Mouse (Mus musculus) forebrain, embryonic 13.5 days (tissue): Measurements from ENCODE around the gene Actb. TPM values are rescaled to one million over a fixed set of nuclear protein-coding genes. Genes with fewer than 3 reads are reported as not detected.

Source experiments
- ATAC-seq: fragments of 200-750 bp; cut with Nextera tagmentation; 2 replicates; pipeline ENCODE4 v1.8.0; 2017
- H3K27ac ChIP-seq: fragments of 300-500 bp; sonication (generic); 2 replicates; pipeline ENCODE4 v1.5.1; 2015; ENCODE audit warnings: inconsistent platforms, mild to moderate bottlenecking, moderate library complexity
- H3K27me3 ChIP-seq: fragments of 300-500 bp; sonication (generic); 2 replicates; pipeline ENCODE4 v1.6.1; 2015; ENCODE audit warnings: mild to moderate bottlenecking, inconsistent platforms
- H3K36me3 ChIP-seq: fragments of 300-500 bp; sonication (generic); 2 replicates; pipeline ENCODE4 v1.6.1; 2015; ENCODE audit warnings: mild to moderate bottlenecking, inconsistent platforms; ENCODE audit not compliant: poor library complexity, severe bottlenecking
- H3K4me1 ChIP-seq: fragments of 300-500 bp; sonication (generic); 2 replicates; pipeline ENCODE4 v1.6.1; 2015; ENCODE audit warnings: inconsistent platforms
- H3K4me2 ChIP-seq: fragments of 300-500 bp; sonication (generic); 2 replicates; pipeline ENCODE4 v1.6.1; 2015; ENCODE audit warnings: inconsistent platforms, mild to moderate bottlenecking, moderate library complexity
- H3K4me3 ChIP-seq: fragments of 300-500 bp; sonication (generic); 2 replicates; pipeline ENCODE4 v1.5.1; 2015; ENCODE audit warnings: mild to moderate bottlenecking, inconsistent platforms
- H3K9ac ChIP-seq: fragments of 300-500 bp; sonication (generic); 2 replicates; pipeline ENCODE4 v1.6.1; 2015; ENCODE audit warnings: mild to moderate bottlenecking, inconsistent platforms
- H3K9me3 ChIP-seq: fragments of 300-500 bp; sonication (generic); replicated peaks from 2 replicates; pipeline ENCODE4 v1.6.1; 2016; ENCODE audit warnings: inconsistent platforms
- WGBS: fragments of 180-500 bp; shearing (Covaris S2); methylation state at CpG from one replicate; pipeline ENCODE4 v1.1.7; 2015; 5-methylcytosine and 5-hydroxymethylcytosine counted together
- polyA plus RNA-seq: library from polyadenylated mRNA; unstranded; fragments of >200 nt; fragmentation: Nextera tagmentation; extraction: Ambion mirVana; gene quantifications from 2 replicates; pipeline ENCODE4 v1.2.1, GENCODE M21; 2015

Gene Actb
- polyA plus RNA-seq, 1 experiment from 2014 or later, result 18,325 TPM

DNA sequence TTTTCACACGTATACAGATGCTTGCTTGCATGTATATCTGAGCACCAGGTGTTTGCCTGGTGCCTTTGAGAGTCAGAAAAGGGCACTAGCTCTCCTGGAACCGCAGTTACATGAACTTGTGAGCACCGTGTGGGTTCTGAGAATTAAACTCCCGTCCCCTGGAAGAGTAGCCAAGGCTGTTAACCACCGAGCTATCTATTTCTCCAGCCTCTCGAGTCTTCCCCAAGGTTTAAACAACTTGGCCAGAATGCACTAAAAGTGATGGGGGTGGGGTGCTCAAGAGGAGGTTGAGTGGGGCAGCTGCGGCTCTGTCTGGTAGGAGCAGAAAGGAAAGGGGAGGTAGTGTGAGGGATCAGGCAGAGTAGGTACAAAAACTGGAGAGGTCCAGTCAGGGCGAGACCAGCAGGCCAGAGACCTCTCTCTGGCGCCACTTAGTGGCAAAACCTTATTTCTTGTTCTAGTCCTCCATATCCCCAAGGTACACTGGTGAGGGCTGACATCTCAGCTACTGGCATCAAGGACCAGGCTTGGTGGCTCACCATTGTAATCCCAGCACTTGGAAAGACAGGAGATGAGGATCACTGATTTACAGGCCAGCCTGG, 25.6 kb upstream of the Actb start:
- no peak overlapping the region for H3K4me2 ChIP-seq
- WGBS, result 23% methylated on average over 9 of the region's 9 CpGs
- H3K4me1 ChIP-seq, result peaks cover 16% of the 10 kb centered on the region
- H3K36me3 ChIP-seq, result no peaks in the 10 kb centered on the region
- ATAC-seq, result peak; percentile 32; the same call in 1 of the 2 replicates
- no peaks in the 10 kb centered on the region for H3K9me3 ChIP-seq
- H3K27ac ChIP-seq, result no peak overlapping the region
- no peak overlapping the region for H3K4me3 ChIP-seq
- H3K9ac ChIP-seq, result no peak overlapping the region
- H3K27me3 ChIP-seq, result peaks cover 12% of the 10 kb centered on the region; the same call in 1 of the 2 replicates

DNA sequence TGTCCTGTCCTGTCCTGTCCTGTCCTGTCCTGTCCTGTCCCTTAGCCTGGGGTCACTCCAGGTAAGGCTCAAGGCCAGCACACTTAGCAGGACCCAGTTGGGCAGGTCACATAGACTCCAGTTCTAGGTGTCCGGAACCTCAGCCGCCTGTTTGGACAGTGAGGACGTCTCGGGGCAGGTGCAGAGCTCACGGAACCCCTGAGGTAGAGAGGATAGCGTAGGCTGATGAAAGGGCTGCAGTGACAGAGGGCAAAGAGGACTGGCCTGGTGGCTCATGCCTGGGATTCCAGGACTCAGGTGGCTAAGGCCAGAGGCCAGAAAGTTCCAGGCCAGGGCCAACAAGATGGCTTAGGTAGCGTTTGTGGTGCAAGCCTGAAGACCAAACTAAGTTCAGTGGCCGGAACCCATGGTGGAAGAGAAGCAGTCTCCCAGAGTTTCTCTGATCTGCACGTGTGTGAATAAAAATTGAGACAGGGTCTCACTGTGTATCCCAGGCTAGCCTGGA, 24.7 kb upstream of the Actb start:
- peaks cover 21% of the 10 kb centered on the region for H3K4me1 ChIP-seq
- no peak for ATAC-seq
- no peak overlapping the region for H3K27ac ChIP-seq
- H3K9me3 ChIP-seq, result no peaks in the 10 kb centered on the region
- 86% methylated on average over 9 of the region's 9 CpGs for WGBS
- H3K4me2 ChIP-seq, result no peak overlapping the region
- peaks cover 12% of the 10 kb centered on the region; the same call in 1 of the 2 replicates for H3K27me3 ChIP-seq
- no peak overlapping the region for H3K4me3 ChIP-seq
- H3K9ac ChIP-seq, result no peak overlapping the region
- H3K36me3 ChIP-seq, result no peaks in the 10 kb centered on the region

DNA sequence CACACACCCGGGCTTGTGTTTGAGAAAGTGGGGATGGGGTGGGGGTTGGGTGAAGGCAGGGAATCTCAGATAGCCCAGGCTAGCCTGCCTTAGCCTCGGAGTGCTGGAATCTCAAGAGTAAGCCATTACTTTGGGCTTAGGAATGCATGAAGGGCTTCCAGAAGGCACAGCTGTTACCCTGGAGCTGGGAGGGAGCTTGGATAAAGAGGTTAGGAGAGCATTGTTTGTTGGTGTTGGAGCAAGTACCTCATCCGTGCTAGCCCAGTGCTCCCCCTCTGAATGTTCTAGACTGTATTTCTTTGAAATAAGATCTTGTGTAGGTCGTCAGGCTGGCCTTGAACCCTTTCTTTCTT, 22.8 kb upstream of the Actb start:
- H3K4me3 ChIP-seq, result peak overlapping the region; percentile 30
- WGBS, result 11% methylated on average over 4 of the region's 4 CpGs
- H3K9me3 ChIP-seq, result no peaks in the 10 kb centered on the region
- no peak overlapping the region for H3K27ac ChIP-seq
- H3K4me2 ChIP-seq, result peak overlapping the region; percentile 55
- peak overlapping the region; percentile 37 for H3K9ac ChIP-seq
- H3K4me1 ChIP-seq, result peaks cover 17% of the 10 kb centered on the region; the same call in 1 of the 2 replicates
- ATAC-seq, result no peak
- H3K36me3 ChIP-seq, result no peaks in the 10 kb centered on the region
- peaks cover 12% of the 10 kb centered on the region; the same call in 1 of the 2 replicates for H3K27me3 ChIP-seq

DNA sequence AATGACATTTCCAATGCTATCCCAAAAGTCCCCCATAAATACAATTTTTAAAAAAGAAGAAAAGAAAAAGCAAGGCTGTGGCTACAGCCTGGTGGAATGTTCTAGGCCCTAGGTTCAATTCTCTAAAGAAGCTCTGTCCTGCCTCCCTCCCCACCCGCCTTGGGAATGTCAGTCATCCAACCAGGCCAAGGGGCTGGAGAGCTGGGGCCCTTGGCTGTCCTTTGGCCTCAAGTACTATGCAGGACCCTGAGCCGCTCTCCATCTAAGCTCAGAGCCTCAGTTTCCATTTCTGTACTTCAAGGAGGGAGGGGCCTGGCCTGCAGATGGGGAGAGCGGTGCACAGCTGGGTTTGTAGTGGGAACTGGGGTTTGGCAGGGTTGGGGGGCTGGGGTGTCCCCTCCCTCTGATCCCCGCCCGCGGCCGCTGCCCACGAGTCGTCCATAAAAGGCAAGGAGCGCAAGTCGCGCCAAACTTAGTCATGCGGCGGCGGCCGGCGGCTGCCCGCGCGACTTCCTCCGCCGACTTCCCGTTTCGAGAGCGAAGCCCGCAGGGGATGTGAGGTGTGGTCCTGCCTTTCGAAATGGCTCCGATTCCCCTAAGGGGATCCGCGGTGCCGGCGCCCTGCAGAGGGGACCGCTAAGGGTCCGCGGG, 22.3 kb upstream of the Actb start:
- no peaks in the 10 kb centered on the region for H3K9me3 ChIP-seq
- H3K36me3 ChIP-seq, result no peaks in the 10 kb centered on the region
- peak; percentile 28; the same call in 1 of the 2 replicates for ATAC-seq
- H3K9ac ChIP-seq, result peak overlapping the region; percentile 37
- peaks cover 12% of the 10 kb centered on the region; the same call in 1 of the 2 replicates for H3K27me3 ChIP-seq
- WGBS, result 4% methylated on average over 35 of the region's 35 CpGs
- no peak overlapping the region for H3K27ac ChIP-seq
- H3K4me2 ChIP-seq, result peak overlapping the region; percentile 55
- peak overlapping the region; percentile 30 for H3K4me3 ChIP-seq
- peaks cover 17% of the 10 kb centered on the region; the same call in 1 of the 2 replicates for H3K4me1 ChIP-seq

DNA sequence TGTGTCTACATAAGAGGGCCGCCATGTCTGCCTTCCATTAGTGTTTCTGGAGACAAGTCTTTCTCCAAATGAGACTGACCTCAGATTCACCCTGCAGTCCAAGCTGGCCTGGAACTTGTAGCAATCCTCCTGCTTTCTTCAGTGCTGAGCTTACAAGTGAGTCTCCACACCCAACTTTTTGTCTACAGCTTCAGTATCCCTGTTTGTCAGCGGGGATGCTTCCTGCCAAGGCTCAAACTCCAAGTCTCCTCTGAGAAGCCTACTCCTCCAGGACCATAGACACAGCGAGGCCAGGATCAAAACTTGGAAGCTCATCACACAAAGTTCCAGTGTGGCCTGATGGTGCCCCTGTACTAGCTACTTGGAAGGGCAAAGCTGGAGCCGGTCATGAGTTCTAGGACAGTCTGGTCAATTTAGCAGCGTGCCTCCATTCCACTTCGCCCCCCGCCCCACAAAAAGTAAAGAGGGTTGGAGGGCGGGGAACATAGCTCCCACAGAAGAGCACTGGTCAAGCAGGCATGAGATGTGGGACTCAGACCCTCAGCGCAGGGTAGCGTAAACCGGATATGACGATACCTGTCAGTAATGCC, 20.9 kb upstream of the Actb start:
- no peaks in the 10 kb centered on the region for H3K9me3 ChIP-seq
- H3K36me3 ChIP-seq, result no peaks in the 10 kb centered on the region
- peaks cover 12% of the 10 kb centered on the region; the same call in 1 of the 2 replicates for H3K27me3 ChIP-seq
- H3K27ac ChIP-seq, result no peak overlapping the region
- 94% methylated on average over 12 of the region's 12 CpGs for WGBS
- H3K4me2 ChIP-seq, result no peak overlapping the region
- ATAC-seq, result no peak
- no peak overlapping the region for H3K9ac ChIP-seq
- H3K4me3 ChIP-seq, result no peak overlapping the region
- H3K4me1 ChIP-seq, result peaks cover 17% of the 10 kb centered on the region; the same call in 1 of the 2 replicates

DNA sequence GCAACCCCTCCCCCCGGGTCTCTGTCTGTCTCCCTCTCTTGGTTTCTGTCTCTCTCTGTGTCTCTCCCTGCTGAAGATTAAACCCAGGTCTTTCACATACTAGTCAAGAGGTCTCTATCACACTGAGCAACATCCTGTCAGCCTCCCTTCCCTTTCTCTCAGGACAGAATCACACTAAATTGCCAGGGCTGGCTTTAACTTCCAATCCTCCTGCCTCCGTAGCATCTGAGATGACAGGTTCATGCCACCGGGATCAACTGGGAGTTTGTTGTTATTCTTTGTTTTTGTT, 20.3 kb upstream of the Actb start:
- peaks cover 12% of the 10 kb centered on the region; the same call in 1 of the 2 replicates for H3K27me3 ChIP-seq
- no peak overlapping the region for H3K4me2 ChIP-seq
- H3K9me3 ChIP-seq, result no peaks in the 10 kb centered on the region
- H3K36me3 ChIP-seq, result no peaks in the 10 kb centered on the region
- no peak overlapping the region for H3K27ac ChIP-seq
- no peak for ATAC-seq
- H3K4me3 ChIP-seq, result no peak overlapping the region
- 52% methylated on average over 3 of the region's 3 CpGs for WGBS
- H3K4me1 ChIP-seq, result peaks cover 11% of the 10 kb centered on the region; the same call in 1 of the 2 replicates
- no peak overlapping the region for H3K9ac ChIP-seq

DNA sequence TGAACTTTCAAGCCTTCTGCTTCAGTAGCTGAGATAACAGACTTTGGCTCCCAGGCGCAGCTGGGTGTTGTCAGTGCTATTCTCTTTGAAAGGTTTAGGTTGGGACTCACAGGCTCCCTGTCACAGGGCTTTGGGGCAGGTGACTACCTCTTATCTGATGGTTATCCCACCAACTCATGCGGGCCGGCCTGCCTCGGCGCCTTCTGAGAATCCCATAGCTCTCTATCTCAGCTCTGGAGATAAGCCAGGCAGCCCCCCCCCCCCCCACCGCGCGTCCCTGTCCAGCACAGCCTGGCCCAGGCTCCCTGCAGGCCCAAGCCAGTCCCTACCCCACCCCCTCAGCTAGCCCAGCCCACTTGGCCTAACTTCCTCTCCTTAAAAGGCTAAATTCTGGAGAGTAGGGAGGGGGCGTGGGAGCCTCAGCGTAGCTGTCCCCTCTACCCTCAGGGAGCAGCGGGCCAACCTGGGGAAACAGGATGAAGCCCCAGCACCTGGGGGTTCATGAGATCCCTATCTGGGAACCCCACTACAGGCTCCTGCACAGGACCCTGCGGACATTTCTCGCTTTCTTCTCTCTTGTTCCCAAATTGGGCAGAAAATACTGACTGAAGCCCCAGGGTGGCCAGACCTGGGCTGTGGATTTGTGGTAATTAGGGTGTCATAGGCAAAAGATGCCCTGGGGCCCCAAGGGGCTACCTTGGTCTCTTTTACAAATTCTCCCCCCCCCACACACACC, 19.8 kb upstream of the Actb start:
- H3K27ac ChIP-seq, result no peak overlapping the region
- 13% methylated on average over 13 of the region's 13 CpGs for WGBS

DNA sequence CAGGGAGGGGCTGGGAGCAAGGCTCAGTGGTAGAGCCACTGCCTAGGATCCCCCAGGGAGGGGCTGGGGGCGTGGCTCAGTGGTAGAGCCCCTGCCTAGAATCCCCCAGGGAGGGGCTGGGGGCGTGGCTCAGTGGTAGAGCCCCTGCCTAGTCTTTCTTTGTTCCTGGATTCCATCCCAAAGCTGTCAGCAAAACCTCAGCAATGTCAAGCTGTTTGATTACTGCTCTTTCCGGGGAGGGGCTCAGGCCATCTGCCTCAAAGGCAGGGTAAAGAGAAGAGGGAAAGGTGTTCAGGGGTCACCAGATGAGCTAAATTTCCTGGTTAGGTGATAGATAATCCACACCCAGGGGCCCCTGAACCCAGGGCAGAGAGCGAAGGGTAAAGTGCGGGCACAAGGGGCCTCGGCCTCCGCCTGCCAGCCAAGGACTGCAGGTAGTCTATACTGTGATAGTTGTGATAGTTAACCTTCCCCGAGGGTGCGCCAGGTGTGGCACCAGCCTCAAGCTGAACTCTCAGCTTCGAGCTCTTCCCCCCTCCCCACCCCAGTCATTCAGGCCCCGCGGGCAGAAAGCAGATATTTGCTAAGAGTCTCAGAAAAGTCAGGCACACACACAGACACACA, 17.9 kb upstream of the Actb start:
- Histone ChIP-seq H3K4me3 (no peak overlapping the region), H3K9me3 (no peaks in the 10 kb centered on the region), H3K4me2 (no peak overlapping the region), H3K4me1 (peaks cover 11% of the 10 kb centered on the region; the same call in 1 of the 2 replicates), H3K9ac (no peak overlapping the region), H3K27ac (no peak overlapping the region), H3K27me3 (peaks cover 9% of the 10 kb centered on the region; the same call in 1 of the 2 replicates), H3K36me3 (no peaks in the 10 kb centered on the region)
- WGBS, result 76% methylated on average over 12 of the region's 12 CpGs
- no peak for ATAC-seq

More for the DNA sequence above, 19.8 kb upstream of the Actb start:
- Histone ChIP-seq H3K4me2 (no peak overlapping the region), H3K9me3 (no peaks in the 10 kb centered on the region), H3K4me3 (no peak overlapping the region), H3K27me3 (peaks cover 12% of the 10 kb centered on the region; the same call in 1 of the 2 replicates), H3K36me3 (no peaks in the 10 kb centered on the region), H3K9ac (no peak overlapping the region; the same call in 1 of the 2 replicates), H3K4me1 (peaks cover 11% of the 10 kb centered on the region; the same call in 1 of the 2 replicates)
- ATAC-seq, result peak; percentile 48; the same call in 1 of the 2 replicates

DNA sequence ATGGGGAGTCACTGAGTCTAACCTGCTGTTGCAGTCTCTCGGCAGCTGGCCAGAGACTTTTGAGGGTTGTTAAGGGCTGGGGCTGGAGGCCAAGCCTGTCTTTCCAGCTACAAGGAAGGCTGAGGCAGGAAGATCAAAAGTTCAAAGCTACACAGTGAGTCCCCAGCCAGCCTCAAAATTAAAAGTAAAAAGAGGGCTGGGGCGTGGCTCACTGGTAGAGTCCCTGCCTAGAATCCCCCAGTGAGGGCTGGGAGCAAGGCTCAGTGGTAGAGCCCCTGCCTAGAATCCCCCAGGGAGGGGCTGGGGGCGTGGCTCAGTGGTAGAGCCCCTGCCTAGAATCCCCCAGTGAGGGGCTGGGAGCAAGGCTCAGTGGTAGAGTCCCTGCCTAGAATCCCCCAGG, 17.2 kb upstream of the Actb start:
- ATAC-seq, result no peak
- 76% methylated on average over 3 of the region's 3 CpGs for WGBS
- no peaks in the 10 kb centered on the region for H3K36me3 ChIP-seq
- peaks cover 7% of the 10 kb centered on the region; the same call in 1 of the 2 replicates for H3K27me3 ChIP-seq
- no peak overlapping the region for H3K4me3 ChIP-seq
- no peaks in the 10 kb centered on the region for H3K9me3 ChIP-seq
- H3K4me1 ChIP-seq, result peaks cover 9% of the 10 kb centered on the region; the same call in 1 of the 2 replicates
- no peak overlapping the region for H3K4me2 ChIP-seq
- H3K9ac ChIP-seq, result no peak overlapping the region
- H3K27ac ChIP-seq, result no peak overlapping the region

DNA sequence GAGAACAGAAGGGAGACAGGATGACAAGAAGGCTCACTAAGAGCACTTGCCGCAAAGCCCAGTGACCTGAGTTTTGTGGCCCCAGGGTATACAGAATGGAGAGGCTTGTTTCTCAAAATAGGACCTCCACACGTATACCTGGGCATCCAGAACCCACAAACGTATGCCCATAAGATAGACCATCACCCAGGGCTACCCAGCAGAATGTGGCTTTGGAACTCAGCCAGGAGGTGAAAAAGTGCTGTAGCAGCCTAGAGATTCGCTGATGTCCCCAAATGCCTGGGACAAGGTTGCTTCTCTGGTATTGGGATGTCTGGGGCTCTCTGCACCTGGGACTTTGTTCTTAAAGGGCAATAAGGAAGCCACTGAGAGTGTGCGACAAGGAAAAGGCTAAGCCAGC, 15.7 kb upstream of the Actb start:
- Histone ChIP-seq H3K27ac (no peak overlapping the region), H3K4me3 (no peak overlapping the region), H3K9me3 (no peaks in the 10 kb centered on the region), H3K36me3 (no peaks in the 10 kb centered on the region), H3K4me2 (no peak overlapping the region), H3K4me1 (peaks cover 8% of the 10 kb centered on the region; the same call in 1 of the 2 replicates), H3K27me3 (no peaks in the 10 kb centered on the region), H3K9ac (no peak overlapping the region)
- no peak for ATAC-seq
- 83% methylated on average over 5 of the region's 5 CpGs for WGBS

DNA sequence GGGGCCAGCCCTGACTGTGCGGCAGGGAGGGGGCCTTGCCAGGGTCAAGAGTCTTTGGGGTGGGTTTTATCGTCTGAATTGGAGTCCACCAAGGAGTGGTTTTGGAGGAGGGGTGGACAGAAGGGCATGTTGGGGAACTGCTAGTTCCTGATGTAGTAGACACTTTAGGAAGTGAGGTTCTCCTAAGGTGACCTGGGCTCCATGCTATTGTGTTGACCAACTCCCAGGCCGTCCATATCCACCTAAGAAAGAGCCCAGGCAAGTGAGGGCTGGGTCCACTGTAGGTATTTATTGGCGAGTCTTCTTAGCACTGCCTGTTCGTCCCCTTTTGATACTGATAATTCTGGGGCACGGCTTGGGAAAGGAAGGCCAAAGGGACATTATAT, 14.5 kb upstream of the Actb start:
- H3K4me3 ChIP-seq, result no peak overlapping the region
- H3K9ac ChIP-seq, result no peak overlapping the region
- no peaks in the 10 kb centered on the region for H3K36me3 ChIP-seq
- WGBS, result 85% methylated on average over 6 of the region's 6 CpGs
- H3K27ac ChIP-seq, result no peak overlapping the region
- no peaks in the 10 kb centered on the region for H3K27me3 ChIP-seq
- ATAC-seq, result no peak
- no peaks in the 10 kb centered on the region for H3K9me3 ChIP-seq
- no peak overlapping the region for H3K4me2 ChIP-seq
- 0 out of 2 replicates have a peak, but pooled peaks cover under 1% of the 10 kb centered on the region for H3K4me1 ChIP-seq
